Mouse (Mus musculus) stomach, embryonic 15.5 days (tissue): ENCODE measurements around the gene Ncan. TPM values are rescaled to one million over a fixed set of nuclear protein-coding genes. Genes with fewer than 3 reads are reported as not detected.
"Not testable (repeated sequence)": the region's sequence is repeated elsewhere in the genome, so short reads cannot be mapped to it uniquely, and the experiment has no call there.

Experiments
- ATAC-seq: fragments of 200-750 bp; cut with Nextera tagmentation; 2 replicates; pipeline ENCODE4 v1.8.0; 2017; ENCODE audit warnings: low read depth, moderate number of reproducible peaks, moderate TSS enrichment; ENCODE audit not compliant: insufficient read depth, low FRiP score
- H3K27ac ChIP-seq: fragments of 300-500 bp; sonication (generic); 2 replicates; pipeline ENCODE4 v1.5.1; 2015; ENCODE audit warnings: mild to moderate bottlenecking, inconsistent platforms
- H3K27me3 ChIP-seq: fragments of 300-500 bp; sonication (generic); replicated peaks from 2 replicates; pipeline ENCODE4 v1.6.1; 2015; ENCODE audit warnings: inconsistent platforms
- H3K36me3 ChIP-seq: fragments of 300-500 bp; sonication (generic); 2 replicates; pipeline ENCODE4 v1.6.1; 2015; ENCODE audit warnings: inconsistent platforms
- H3K4me1 ChIP-seq: fragments of 300-500 bp; sonication (generic); 2 replicates; pipeline ENCODE4 v1.6.1; 2015; ENCODE audit warnings: inconsistent platforms
- H3K4me2 ChIP-seq: fragments of 300-500 bp; sonication (generic); 2 replicates; pipeline ENCODE4 v1.6.1; 2015; ENCODE audit warnings: mild to moderate bottlenecking, inconsistent platforms
- H3K4me3 ChIP-seq: fragments of 300-500 bp; sonication (generic); replicated peaks from 2 replicates; pipeline ENCODE4 v1.5.1; 2015; ENCODE audit warnings: inconsistent platforms
- H3K9ac ChIP-seq: fragments of 300-500 bp; sonication (generic); 2 replicates; pipeline ENCODE4 v1.6.1; 2015; ENCODE audit warnings: inconsistent platforms
- H3K9me3 ChIP-seq: fragments of 300-500 bp; sonication (generic); 2 replicates; pipeline ENCODE4 v1.6.1; 2016; ENCODE audit warnings: inconsistent platforms
- WGBS: fragments of 180-500 bp; shearing (Covaris S2); methylation state at CpG from one replicate; pipeline ENCODE4 v1.1.7; 2015; 5-methylcytosine and 5-hydroxymethylcytosine counted together
- microRNA-seq: library from miRNA; unstranded; fragments of <30 nt; microRNA quantifications from one replicate; pipeline ENCODE4, GENCODE M21; 2016
- polyA plus RNA-seq: library from polyadenylated mRNA; unstranded; fragments of >200 nt; fragmentation: Nextera tagmentation; extraction: Ambion mirVana; gene quantifications from 2 replicates; pipeline ENCODE4 v1.2.1, GENCODE M21; 2015

Gene Ncan
- polyA plus RNA-seq, 1 experiment from 2014 or later, result 1.8 TPM

GRCm38 (mm10) chr8:70072441-70073069 lies 48.1 kb downstream of the Ncan start, which contains the start of gene Tm6sf2:
Gene Tm6sf2, plus strand, starts transcription at chr8:70072924.
- Histone ChIP-seq H3K4me2 (peak within 1 kb of the TSS; percentile 59), H3K36me3 (peaks cover 15% of the 10 kb centered on the region; the same call in 1 of the 2 replicates), H3K27ac (0 out of 2 replicates have a peak within 1 kb of the TSS, but pooled peaks have one; percentile 22), H3K9ac (no peak within 1 kb of the TSS), H3K27me3 (no peaks in the 10 kb centered on the region), H3K9me3 (no peaks in the 10 kb centered on the region), H3K4me3 (peak within 1 kb of the TSS; percentile 20), H3K4me1 (peaks cover 10% of the 10 kb centered on the region; the same call in 1 of the 2 replicates)
- WGBS, result 9% methylated on average over 20 of the region's 27 CpGs
- ATAC-seq, result peak; percentile 76

GRCm38 (mm10) chr8:70071836-70072440 lies 48.7 kb downstream of the Ncan start:
- Histone ChIP-seq H3K27me3 (no peaks in the 10 kb centered on the region), H3K9ac (no peak overlapping the region), H3K27ac (0 out of 2 replicates have a peak overlapping the region, but pooled peaks have one; percentile 22), H3K4me3 (no peak overlapping the region), H3K36me3 (peaks cover 19% of the 10 kb centered on the region), H3K4me2 (peak overlapping the region; percentile 59; the same call in 1 of the 2 replicates), H3K9me3 (no peaks in the 10 kb centered on the region), H3K4me1 (peaks cover 10% of the 10 kb centered on the region; the same call in 1 of the 2 replicates)
- 69% methylated on average over 2 of the region's 2 CpGs for WGBS
- peak; percentile 20; the same call in 1 of the 2 replicates for ATAC-seq

DNA sequence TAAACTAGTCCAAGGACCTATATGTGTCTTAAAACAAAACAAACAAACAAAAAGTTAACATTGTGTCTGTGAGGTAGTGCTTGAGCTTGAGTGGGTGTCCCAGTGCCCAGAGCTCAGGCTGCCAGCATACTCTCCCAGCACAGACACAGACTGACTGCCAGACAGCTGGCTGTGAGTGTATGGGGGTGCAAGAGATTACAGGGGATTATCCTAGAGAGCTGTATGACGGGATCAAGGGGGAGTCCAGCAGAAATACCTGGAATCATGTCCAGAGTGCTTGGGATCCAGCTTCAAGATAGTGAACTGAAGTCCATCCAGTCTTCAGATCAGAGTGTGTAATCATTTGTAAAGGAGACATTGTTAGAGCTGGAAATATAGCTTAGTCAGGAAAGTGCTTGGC lies 63.0 kb downstream of the Ncan start:
- WGBS, result 81% methylated on average over 1 of the region's 1 CpGs

DNA sequence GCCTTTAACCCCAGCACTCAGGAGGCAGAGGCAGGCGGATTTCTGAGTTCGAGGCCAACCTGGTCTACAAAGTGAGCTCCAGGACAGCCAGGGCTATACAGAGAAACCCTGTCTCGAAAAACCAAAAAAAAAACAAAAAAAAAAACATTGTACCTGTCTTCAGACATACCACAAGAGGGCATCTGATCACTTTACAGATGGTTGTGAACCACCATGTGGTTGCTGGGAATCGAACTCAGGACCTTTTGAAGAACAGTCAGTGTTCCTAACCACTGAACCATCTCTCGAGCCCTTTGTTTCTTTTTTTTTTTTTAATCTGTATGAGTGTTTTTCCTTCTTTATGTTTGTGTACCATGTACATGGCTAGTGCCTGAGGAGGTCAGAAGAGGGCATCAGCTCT lies 70.2 kb downstream of the Ncan start:
- not testable (repeated sequence) for H3K4me1 ChIP-seq, H3K9me3 ChIP-seq, H3K27me3 ChIP-seq, H3K4me3 ChIP-seq, H3K4me2 ChIP-seq, H3K9ac ChIP-seq, H3K27ac ChIP-seq, ATAC-seq
- 91% methylated on average over 5 of the region's 5 CpGs for whole genome bisulfite sequencing
- peaks cover 41% of the 10 kb centered on the region for H3K36me3 ChIP-seq

More for the DNA sequence above, 63.0 kb downstream of the Ncan start:
- Histone ChIP-seq H3K4me3 (no peak overlapping the region), H3K4me2 (no peak overlapping the region), H3K9ac (no peak overlapping the region), H3K27me3 (no peaks in the 10 kb centered on the region), H3K27ac (no peak overlapping the region), H3K4me1 (no peaks in the 10 kb centered on the region), H3K36me3 (peaks cover 52% of the 10 kb centered on the region), H3K9me3 (no peaks in the 10 kb centered on the region)
- ATAC-seq, result no peak

DNA sequence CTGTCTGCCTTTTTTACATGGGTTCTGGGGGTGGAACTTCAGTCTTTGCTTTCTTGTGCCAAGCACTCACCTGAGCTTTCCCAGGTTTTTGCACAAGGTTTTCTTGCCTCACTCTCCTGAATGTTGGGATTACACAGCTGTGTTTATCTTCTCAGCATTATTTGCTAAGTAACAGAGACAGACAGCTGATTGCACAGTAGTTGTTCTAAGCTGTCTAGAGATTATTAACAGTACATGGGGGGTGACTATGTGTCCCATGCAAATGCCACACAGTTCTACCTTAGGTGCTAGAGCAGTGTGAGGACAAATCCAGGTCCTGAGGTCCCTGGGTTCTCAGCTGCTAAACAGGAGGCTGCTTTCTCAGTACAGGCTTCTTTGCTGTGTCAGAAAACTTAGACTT lies 71.0 kb downstream of the Ncan start:
- H3K9ac ChIP-seq, result no peak overlapping the region
- H3K4me2 ChIP-seq, result no peak overlapping the region
- H3K36me3 ChIP-seq, result peaks cover 33% of the 10 kb centered on the region
- no peaks in the 10 kb centered on the region for H3K9me3 ChIP-seq
- H3K27me3 ChIP-seq, result no peaks in the 10 kb centered on the region
- no peak overlapping the region for H3K27ac ChIP-seq
- no peak overlapping the region for H3K4me3 ChIP-seq
- ATAC-seq, result no peak
- H3K4me1 ChIP-seq, result no peaks in the 10 kb centered on the region

DNA sequence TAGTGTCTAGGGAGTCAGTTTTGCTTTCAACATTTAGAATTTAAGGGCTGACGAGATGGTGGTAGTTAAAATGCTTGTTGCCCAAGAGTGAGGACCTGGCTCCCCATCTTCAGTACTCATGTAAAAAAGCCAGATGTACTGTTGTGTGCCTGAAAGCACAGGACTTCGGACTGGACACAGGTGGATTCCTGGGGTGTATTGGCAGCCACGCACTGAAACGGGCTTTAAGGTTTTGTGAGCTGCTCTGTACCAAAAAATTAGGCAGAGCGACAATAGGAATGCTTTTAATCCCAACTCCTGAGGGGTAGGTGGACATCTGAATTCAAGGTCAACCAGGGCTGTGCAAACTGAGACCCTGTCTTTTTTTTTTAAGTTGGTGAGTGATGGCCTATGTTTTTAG lies 76.7 kb downstream of the Ncan start:
- H3K4me3 ChIP-seq, result peak overlapping the region; percentile 94

More for the DNA sequence above, 76.7 kb downstream of the Ncan start:
- H3K27me3 ChIP-seq, result no peaks in the 10 kb centered on the region
- peaks cover 17% of the 10 kb centered on the region for H3K4me1 ChIP-seq
- H3K4me2 ChIP-seq, result peak overlapping the region; percentile 72
- 88% methylated on average over 5 of the region's 5 CpGs for WGBS
- H3K36me3 ChIP-seq, result peaks cover 10% of the 10 kb centered on the region
- no peak overlapping the region for H3K9ac ChIP-seq
- H3K27ac ChIP-seq, result no peak overlapping the region
- ATAC-seq, result no peak
- no peaks in the 10 kb centered on the region for H3K9me3 ChIP-seq

Small RNAs within 50 kb of the gene (microRNA-seq; reads per million reads assigned to microRNA genes)
- not detected for gene Mir7066

Other genes starting within 250 kb of the Ncan start
- gene Cilp2, start 233.2 kb downstream of the Ncan start, polyA plus RNA-seq, result 0.83 and 0.95 TPM in 2 replicates
- 3.1 and 3.9 TPM in 2 replicates for gene Tssk6, start 218.7 kb downstream of the Ncan start, polyA plus RNA-seq
- gene Ndufa13, start 218.3 kb downstream of the Ncan start, polyA plus RNA-seq, result 183 and 190 TPM in 2 replicates
- gene Yjefn3, start 218.2 kb downstream of the Ncan start, polyA plus RNA-seq, result 2.8 and 4.1 TPM in 2 replicates
- 56.0 and 56.8 TPM in 2 replicates for gene Gatad2a, start 124.5 kb downstream of the Ncan start, polyA plus RNA-seq
- gene Mau2, start 78.1 kb downstream of the Ncan start, polyA plus RNA-seq, result 44.7 and 47.9 TPM in 2 replicates
- gene Sugp1, start 78.1 kb downstream of the Ncan start, polyA plus RNA-seq, result 37.3 and 42.0 TPM in 2 replicates
- 7.0 and 9.9 TPM in 2 replicates for gene Tm6sf2, start 47.9 kb downstream of the Ncan start, polyA plus RNA-seq
- 0.10 and 0.14 TPM in 2 replicates for gene Hapln4, start 37.4 kb downstream of the Ncan start, polyA plus RNA-seq
- 38.2 and 39.4 TPM in 2 replicates for gene Nr2c2ap, start 10.5 kb upstream of the Ncan start, polyA plus RNA-seq
- 14.4 and 14.8 TPM in 2 replicates for gene Rfxank, start 18.3 kb upstream of the Ncan start, polyA plus RNA-seq
- gene Borcs8, start 18.6 kb upstream of the Ncan start, polyA plus RNA-seq, result 42.6 and 43.2 TPM in 2 replicates
- gene Mef2b, start 18.8 kb upstream of the Ncan start, polyA plus RNA-seq, result 0.19 and 0.26 TPM in 2 replicates
- gene Tmem161a, start 51.5 kb upstream of the Ncan start, polyA plus RNA-seq, result 54.4 and 59.0 TPM in 2 replicates
- gene Slc25a42, start 91.4 kb upstream of the Ncan start, polyA plus RNA-seq, result 4.7 and 6.4 TPM in 2 replicates
- gene Sugp2, start 113.4 kb upstream of the Ncan start, polyA plus RNA-seq, result 26.0 and 27.2 TPM in 2 replicates
- 21.7 and 26.4 TPM in 2 replicates for gene Armc6, start 113.6 kb upstream of the Ncan start, polyA plus RNA-seq
- gene Homer3, start 162.0 kb upstream of the Ncan start, polyA plus RNA-seq, result 32.7 and 38.9 TPM in 2 replicates
- gene Ddx49, start 181.6 kb upstream of the Ncan start, polyA plus RNA-seq, result 46.3 and 49.8 TPM in 2 replicates
- 379 and 398 TPM in 2 replicates for gene Cope, start 181.6 kb upstream of the Ncan start, polyA plus RNA-seq
- 4.2 and 4.4 TPM in 2 replicates for gene Cers1, start 194.9 kb upstream of the Ncan start, polyA plus RNA-seq
- gene Gdf1, start 208.9 kb upstream of the Ncan start, polyA plus RNA-seq, result 1.7 and 2.2 TPM in 2 replicates
- gene Upf1, start 232.4 kb upstream of the Ncan start, polyA plus RNA-seq, result 16.1 and 17.5 TPM in 2 replicates